Mouse (Mus musculus) fat pad, adult 2 months (tissue): ENCODE measurements around the gene Gm10160.
A peak's percentile ranks its signal among the peaks of the same experiment; 100 is the strongest.

ENCODE experiments used
- DNase-seq: peaks from one replicate; pipeline ENCODE4 v3.0.0-alpha.2; 2011; ENCODE audit warnings: low read depth, low spot score; ENCODE audit errors: extremely low read depth

Gene Gm10160

DNA sequence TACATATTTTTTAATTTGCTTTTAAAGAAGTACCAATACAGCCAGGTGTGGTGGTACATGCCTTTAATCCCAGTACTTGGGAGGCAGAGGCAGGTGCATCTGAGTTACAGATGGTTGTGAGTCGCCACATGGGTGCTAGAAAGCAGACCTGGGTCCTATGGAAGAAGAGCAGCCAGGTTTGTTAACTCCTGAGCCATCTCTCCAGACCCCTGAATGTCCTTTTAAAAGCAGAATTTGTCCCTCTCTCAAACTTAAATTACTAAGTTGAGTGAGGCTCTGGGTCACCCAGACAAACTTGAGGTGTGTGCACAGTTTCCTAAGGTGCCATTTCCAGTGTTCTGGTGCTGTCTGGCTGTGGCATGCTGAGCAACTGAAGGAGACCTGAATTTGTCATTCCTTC, at the start of gene Gm10160:
Gm10160 (minus strand) TSS at position 101 of the 400 bp plus-strand sequence.
- no peak for DNase-seq

DNA sequence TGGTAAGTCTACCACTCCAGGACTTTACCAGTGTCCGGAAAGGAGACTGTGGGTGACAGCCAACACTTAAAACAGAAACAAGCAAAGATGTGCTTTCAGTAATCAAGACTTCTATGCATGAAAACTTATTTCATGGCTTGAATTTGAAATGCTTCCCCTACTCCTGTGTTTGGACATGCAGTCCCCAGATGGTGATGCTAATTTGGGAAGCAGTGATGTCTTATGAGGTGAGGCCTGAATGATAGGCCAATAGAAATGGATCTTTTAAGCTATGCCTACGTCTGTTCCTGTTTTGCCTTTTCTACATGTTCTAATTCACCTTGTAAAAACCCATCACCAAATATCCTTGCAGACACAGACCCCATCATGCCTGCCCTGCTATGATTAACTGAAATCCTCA, 49.3 kb upstream of the Gm10160 start:
- DNase-seq: no peak

DNA sequence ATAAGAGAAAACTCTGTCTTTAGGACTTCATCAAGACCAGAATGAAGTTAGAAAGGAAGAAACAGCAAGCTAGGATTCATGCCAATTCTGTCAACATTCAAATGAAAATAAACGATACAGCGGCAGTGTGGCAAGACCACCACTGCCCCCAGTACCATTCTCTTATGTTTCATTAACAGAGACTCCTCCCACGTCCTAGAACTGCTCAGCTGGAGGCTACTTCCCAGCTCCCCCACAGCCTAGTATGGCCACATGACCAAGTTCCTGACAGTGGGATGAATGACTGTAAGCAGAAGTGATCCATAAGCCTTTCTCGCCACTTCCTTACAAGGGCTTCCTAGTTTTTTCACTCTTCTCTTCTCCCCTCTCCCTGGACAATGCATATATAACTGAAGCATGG, 48.5 kb upstream of the Gm10160 start:
- no peak for DNase-seq

GRCm38 (mm10) chr7:81899361-81899760, 43.8 kb upstream of the Gm10160 start:
- no peak for DNase-seq

DNA sequence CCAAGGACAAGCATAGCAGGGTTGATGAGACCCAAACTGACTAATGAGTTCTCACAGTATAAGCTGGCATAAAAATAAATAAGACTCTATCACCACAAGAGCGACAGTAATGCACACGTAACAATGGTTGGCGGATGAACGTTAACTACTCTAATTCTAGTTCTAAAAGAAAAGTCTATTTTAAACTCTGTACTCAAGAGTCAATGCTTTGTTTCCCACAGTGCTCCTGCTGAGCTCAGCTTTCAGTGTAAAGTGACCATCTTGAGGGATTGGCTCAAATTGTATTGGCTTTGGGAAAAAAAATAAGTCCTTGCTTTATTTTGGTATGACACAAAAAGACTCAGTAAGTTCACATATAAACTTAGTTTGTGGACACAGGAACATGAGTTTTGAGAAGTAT, 29.5 kb upstream of the Gm10160 start:
- DNase-seq: no peak

GRCm38 (mm10) chr7:81881600-81881999, 26.0 kb upstream of the Gm10160 start:
- DNase-seq: no peak

GRCm38 (mm10) chr7:81880797-81881196, 25.2 kb upstream of the Gm10160 start:
- no peak for DNase-seq

DNA sequence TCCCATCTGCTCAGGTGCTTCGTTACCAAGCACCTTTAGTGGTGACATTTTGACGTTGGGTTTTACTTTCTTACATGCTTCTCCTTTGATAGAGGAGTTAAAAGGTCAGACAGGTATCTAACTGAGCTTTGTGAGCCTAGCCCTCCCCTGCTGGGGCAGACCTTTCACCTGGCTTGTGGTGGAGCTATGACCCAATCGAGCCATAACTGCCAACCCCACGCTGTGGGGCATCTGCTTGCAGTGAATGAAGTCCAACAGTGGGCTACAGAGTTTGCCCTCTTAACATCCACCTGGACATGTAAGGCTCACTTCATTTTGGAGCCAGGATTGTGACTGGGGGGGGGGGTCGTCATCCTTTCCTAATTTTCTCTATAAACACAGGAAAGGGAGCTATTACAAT, 24.7 kb upstream of the Gm10160 start:
- DNase-seq: no peak

DNA sequence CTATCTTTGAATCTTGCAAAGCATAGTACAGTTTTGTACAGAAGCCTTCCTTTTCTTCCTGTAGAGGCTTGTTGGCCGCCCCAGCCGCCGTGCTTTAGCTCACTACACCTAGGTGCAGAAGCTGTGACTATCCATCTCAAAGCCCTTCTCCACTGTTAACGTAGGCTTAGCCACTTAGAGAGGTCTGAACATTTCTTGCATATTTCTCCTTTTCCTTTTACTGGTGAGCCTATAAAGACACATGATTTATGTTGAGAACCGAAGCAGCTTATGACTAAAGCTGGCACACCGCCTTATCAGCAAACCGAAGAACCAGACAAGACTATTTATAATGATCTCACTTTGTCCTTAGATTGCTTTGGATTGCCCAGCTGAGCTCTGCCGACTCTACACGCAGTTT, 19.8 kb upstream of the Gm10160 start:
- DNase-seq: no peak

DNA sequence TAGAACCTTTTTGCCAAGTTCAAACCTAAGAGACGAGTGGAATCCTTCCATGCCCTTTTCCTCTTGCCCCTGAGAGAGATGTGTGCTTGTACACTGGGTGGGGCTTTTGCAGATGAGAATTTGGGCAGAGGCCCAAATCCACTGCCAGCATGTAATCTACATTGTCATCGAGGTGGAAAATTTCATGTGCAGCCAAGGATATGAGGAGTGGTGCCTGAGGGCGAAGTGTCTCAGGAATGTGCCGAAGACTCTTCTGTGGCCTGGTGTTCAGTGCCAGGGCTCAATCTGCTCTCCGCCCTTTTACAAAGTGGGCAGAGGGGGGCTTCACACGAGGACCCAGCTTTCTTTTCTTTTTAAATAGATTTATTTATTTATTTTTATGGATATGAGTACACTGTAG, 19.0 kb upstream of the Gm10160 start:
- DNase-seq: peak; percentile 13

DNA sequence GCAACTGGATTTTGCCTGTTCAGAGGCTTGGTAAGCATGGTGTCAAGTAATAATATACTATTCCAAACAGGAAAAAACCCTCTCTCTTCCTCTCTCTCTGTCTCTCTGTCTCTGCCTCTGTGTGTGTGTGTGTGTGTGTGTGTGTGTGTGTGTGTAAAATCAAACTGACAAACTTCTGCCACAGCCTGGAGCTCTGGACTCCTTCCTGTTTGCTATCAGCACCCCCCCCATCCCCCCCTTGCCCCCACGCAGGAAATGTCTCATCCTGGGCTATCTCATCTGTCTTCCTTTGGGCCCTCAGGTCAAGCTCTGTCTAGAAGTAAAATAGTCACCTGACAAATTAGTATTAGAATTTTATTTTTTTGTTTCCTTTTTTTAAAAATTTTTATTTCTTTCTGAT, 18.2 kb upstream of the Gm10160 start:
- no peak for DNase-seq

DNA sequence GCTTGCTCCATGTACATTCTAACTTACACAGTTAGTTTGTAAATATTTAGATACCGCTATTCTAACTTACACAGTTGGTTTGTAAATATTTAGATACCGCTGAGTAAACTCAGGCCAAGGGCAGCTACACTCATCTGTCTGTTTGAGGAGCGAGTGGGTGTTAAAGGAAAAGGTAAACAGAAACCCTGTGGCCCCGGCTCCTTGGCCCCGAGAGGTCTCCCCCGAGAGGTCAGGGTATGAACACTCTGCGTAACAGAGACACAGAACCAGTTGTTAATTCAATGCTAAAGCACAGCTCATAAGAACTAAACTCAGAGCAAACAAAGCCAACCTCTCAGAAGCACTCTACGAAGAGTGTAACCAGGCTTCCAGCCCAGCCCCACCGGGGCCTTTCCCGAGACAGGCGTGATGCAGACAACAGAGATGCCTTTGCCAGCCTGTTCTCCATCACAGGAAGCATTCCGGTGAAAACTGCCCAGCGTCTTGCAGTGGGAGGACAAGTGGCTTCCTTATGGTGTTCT, 17.0 kb upstream of the Gm10160 start:
- no peak for DNase-seq

DNA sequence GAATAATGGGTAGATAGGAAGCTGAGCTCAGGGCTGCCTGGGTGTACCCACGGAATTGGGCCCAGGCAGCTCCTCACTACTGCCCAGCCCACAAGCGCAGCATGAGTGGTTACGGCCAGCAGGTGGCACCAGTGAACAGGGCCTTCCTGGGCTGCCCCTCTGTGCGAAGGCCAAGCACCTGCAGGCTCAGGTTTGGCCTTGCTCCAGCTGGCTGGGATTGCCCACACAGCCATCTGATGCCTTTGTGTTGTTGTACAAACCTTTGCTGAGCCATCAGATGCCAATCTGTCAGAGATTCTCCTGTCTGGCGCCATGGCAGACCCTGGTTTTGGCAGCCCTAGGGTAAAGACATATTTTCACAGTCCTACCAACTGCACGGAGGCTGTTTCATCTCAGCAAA, 12.6 kb upstream of the Gm10160 start:
- DNase-seq: peak; percentile 10

DNA sequence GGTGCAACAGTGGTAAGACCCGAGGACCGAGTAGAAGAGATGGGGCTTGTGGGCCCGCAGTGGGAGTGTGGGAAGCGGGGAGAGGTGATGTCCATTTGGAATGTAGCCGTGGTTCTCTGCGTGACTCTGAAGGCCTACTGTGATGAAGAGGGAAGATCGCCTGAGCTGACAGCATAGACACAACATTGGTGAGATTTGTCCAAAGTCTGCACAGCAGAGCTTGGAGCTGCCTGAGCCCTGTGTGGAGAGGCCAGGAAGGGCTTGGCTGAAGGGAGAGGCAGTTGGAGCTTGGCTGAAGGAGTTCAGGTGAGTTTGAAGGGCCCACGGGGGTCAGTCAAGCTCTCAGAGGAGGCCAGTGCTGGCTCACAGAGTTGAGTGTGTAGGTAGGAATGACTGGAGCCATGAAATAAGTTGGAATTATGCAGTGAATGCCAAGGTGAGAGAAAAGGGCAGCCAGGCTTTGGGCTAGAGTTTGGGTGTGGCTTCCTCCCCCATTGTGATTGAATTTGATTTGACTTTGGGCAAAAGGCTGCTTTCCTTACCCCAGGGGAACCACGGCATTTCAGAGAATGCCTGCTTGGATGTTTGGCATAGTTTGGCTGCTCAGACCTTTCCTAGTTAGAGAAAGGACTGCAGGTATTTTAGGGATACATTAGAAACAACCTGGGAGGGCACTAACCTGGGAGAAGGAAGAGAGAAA, 11.8 kb upstream of the Gm10160 start:
- no peak for DNase-seq

GRCm38 (mm10) chr7:81865937-81866336, 10.3 kb upstream of the Gm10160 start:
- DNase-seq: no peak

DNA sequence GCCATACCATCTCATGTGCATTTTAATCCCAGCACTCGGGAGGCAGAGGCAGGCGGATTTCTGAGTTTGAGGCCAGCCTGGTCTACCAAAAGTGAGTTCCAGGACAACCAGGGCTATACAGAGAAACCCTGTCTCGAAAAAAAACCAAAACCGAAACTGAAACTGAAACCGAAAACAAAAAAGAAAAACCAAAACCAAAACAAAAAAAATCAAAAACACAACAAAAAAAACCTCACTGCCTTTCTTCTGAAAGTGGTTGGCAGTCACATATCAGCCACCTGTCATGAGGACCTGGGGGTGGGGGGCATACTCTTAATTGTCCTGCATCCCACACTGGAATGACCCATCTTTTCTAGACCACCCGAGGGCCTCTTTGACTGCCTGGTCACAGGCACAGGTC, 9.0 kb upstream of the Gm10160 start:
- DNase-seq: no peak

DNA sequence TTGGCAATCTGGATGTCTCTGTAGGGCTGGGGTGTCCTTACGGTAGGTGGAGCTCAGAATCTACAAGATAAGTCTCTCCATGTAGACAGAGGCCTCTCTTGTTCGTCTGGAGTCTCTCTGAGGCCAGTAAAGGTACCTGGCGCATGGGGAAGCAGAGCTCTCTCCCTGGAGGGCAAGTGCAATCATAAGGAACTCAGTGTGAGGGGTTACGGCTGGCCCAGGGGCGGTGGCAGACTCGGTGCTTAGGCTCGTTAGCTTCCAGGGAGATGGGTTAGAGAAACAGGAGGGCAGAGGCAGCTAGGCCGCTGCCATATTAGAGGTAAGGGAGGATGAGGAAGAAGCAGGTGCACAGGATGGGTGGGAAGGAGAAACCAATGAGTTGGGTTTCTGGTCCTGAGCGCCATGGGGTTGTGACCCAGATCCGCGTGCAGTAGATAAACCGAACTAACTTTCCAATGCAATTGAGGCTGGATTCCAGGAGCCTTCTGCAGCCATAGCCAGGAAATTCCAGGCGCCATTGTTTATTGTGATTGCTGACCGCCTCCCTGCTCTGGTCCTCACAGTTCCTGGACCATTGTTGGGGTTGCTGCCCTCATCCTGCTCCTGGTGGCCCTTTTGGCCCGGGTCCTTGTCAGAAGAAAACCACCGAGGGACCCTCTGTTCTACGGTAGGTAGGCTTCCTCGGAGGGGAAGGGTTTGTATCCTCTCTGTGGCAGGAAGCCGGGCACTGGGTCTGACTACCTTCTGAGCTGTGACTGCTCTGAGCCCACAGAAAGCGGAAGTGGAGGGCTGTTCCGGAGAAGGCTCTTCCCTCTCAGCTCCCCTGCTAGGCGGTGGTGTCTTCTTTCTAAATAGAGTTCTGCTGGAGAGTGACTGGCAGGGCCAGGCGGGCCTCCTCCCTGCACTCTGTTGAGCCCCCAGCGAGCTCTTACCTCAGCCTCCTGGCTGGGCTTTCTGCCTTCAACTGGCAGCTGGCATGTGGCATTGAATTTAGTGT, 7.3 kb upstream of the Gm10160 start:
- no peak for DNase-seq

- DNase-seq: no peak
Observed at GRCm38 (mm10) chr7:81861921-81862320, 6.3 kb upstream of the Gm10160 start.

DNA sequence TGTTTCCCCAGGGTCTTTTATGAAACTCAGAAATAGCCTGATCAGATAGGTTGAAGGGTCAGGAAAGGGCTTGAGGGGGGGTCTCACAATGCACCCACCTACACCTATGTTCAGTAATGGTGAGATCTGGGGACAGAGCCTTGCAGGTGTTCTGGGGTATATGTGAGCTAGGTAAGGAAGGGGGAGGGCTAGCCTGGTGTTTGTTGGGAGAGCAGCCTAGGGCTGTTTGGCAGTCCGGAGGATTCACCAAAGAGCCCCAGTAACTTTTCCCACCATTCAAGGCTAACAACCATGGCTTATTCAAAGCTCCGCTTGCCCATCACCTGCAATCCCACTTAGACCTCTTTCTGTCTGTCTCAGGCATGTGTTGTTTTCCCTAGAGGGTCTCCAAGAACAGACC, 5.9 kb upstream of the Gm10160 start:
- DNase-seq: no peak

DNA sequence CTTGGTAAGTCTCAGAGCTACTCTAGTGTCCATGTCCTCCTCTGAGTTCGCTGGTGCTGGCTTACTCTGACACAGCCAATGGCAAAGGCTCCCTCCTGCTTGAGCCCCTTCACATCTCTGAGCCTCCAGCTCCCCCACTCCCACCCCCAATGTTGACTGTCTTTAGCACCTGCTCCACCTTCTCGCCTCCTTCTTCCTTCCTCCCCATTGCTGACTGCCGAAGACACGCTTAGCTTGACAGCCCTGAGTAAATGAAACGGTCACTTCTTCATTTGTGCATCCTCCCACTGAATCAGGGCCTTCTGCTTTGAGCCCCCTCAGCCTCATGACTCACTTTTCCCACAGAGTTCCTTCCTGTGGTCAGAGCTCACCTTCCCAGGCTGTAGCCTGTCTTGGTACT, 5.4 kb upstream of the Gm10160 start:
- DNase-seq: no peak

- DNase-seq: no peak
Observed at GRCm38 (mm10) chr7:81860071-81860470, 4.5 kb upstream of the Gm10160 start.
